In genomic region chr10:117460366-117460730, GRCm38 (mm10) we compare ENCODE assay signal across 35 mouse cellular contexts.
"Had no signal": no experiment of that assay in that cellular context is flagged by ENCODE, and none has a peak within 500 bp of the region (broad histone marks: within the 10 kb centered on the region; RNA-seq: fewer than 3 reads in every experiment).

No protein-coding gene starts in this region.

- H3K4me2 ChIP-seq: heart, embryonic 11.5 days; heart, embryonic 12.5 days; heart, embryonic 13.5 days; heart, embryonic 15.5 days; hindbrain, embryonic 12.5 days; hindbrain, embryonic 13.5 days; hindbrain, embryonic 14.5 days; hindbrain, embryonic 15.5 days; intestine, embryonic 15.5 days; kidney, embryonic 15.5 days had no signal

- H3K4me1 ChIP-seq: heart, embryonic 15.5 days; hindbrain, embryonic 10.5 days; hindbrain, embryonic 12.5 days; hindbrain, embryonic 13.5 days had no signal

- H3K4me3 ChIP-seq: heart, embryonic 10.5 days; heart, embryonic 12.5 days; heart, embryonic 13.5 days; heart, embryonic 15.5 days; hindbrain, embryonic 10.5 days; hindbrain, embryonic 12.5 days; hindbrain, embryonic 13.5 days; hindbrain, embryonic 15.5 days; intestine, embryonic 15.5 days; kidney, embryonic 15.5 days; layer of hippocampus, adult 2 months had no signal

- H3K36me3 ChIP-seq: heart, embryonic 10.5 days; heart, embryonic 12.5 days; heart, embryonic 13.5 days; heart, embryonic 15.5 days; hindbrain, embryonic 10.5 days; hindbrain, embryonic 12.5 days; hindbrain, embryonic 13.5 days; hindbrain, embryonic 15.5 days; intestine, embryonic 15.5 days; kidney, embryonic 15.5 days had no signal

- ATAC-seq: hindbrain, embryonic 16.5 days; hindbrain, postnatal 0 days; inflammation-experienced regulatory T-cells, adult 6 months; intestine, embryonic 15.5 days; intestine, embryonic 16.5 days; intestine, postnatal 0 days had no signal

- H3K27me3 ChIP-seq: heart, embryonic 15.5 days; hindbrain, embryonic 12.5 days; hindbrain, embryonic 13.5 days; hindbrain, embryonic 15.5 days; intestine, embryonic 15.5 days; kidney, embryonic 15.5 days had no signal

- DNase-seq: heart, postnatal 10 days; heart, postnatal 14 days; heart, postnatal 36 days; heart, postnatal 4 days; kidney, adult 11 months; kidney, adult 18-20 months; kidney, adult 2 months; kidney, adult 8-10 months; kidney, adult 9 months; kidney, postnatal 10 days; kidney, postnatal 14 days; kidney, postnatal 25 days; kidney, postnatal 36 days; kidney, postnatal 4 days; layer of hippocampus, adult 9-11 months; layer of hippocampus, postnatal 36 days had no signal

- H3K9ac ChIP-seq: heart, embryonic 12.5 days; heart, embryonic 13.5 days; heart, embryonic 15.5 days; hindbrain, embryonic 12.5 days; hindbrain, embryonic 13.5 days; hindbrain, embryonic 14.5 days; hindbrain, embryonic 15.5 days; intestine, embryonic 15.5 days; kidney, embryonic 15.5 days had no signal

- H3K27ac ChIP-seq: heart, embryonic 10.5 days; heart, embryonic 13.5 days; heart, embryonic 15.5 days; hindbrain, embryonic 10.5 days; hindbrain, embryonic 12.5 days; hindbrain, embryonic 13.5 days; hindbrain, embryonic 14.5 days; hindbrain, embryonic 15.5 days; hindbrain, postnatal 0 days; intestine, embryonic 15.5 days; kidney, embryonic 15.5 days; kidney, postnatal 0 days; layer of hippocampus, adult 2 months had no signal

- H3K9me3 ChIP-seq: heart, embryonic 10.5 days; heart, embryonic 12.5 days; heart, embryonic 13.5 days; heart, embryonic 15.5 days; hindbrain, embryonic 10.5 days; hindbrain, embryonic 12.5 days; hindbrain, embryonic 13.5 days; hindbrain, embryonic 15.5 days; intestine, embryonic 15.5 days; kidney, embryonic 15.5 days had no signal
